Mouse (Mus musculus): ENCODE results near the gene B4galnt3.

DNA sequence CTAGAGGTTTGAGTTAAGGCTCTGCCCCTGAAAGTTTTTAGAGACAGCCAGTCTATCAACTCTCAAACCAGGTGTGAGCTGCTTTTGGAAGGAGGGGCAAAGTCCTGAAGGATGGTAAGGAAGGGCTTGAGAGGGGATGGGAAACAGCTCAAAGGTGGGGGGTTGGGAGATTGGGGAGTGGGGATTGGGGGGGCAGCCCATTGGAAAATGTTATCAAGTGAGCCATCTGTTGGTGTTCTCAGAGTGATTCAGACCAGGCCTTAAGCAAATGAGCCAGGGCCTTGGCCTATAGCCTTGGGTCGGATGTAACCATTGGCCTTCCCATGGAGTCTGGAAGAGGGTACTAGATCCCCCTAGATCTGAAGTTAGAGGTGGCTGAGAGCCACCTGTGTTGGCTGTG is 100.6 kb downstream of the B4galnt3 start:
- TF ChIP-seq CTCF (IDR thresholded peaks at IDR 0.05; ENCODE audit: low read depth, low read length) (no peak), GATA2 (IDR thresholded peaks at IDR 0.05; ENCODE audit: borderline replicate concordance, low read depth, low read length) (no peak), TAL1 (conservative IDR thresholded peaks at IDR 0.05; ENCODE audit: low read depth, low read length) (no peak), POLR2AphosphoS5 (IDR thresholded peaks at IDR 0.05; ENCODE audit: insufficient replicate concordance, low read depth, low read length) (no peak)
